20 mouse cellular contexts compared by ENCODE assay signal in the genomic region with DNA sequence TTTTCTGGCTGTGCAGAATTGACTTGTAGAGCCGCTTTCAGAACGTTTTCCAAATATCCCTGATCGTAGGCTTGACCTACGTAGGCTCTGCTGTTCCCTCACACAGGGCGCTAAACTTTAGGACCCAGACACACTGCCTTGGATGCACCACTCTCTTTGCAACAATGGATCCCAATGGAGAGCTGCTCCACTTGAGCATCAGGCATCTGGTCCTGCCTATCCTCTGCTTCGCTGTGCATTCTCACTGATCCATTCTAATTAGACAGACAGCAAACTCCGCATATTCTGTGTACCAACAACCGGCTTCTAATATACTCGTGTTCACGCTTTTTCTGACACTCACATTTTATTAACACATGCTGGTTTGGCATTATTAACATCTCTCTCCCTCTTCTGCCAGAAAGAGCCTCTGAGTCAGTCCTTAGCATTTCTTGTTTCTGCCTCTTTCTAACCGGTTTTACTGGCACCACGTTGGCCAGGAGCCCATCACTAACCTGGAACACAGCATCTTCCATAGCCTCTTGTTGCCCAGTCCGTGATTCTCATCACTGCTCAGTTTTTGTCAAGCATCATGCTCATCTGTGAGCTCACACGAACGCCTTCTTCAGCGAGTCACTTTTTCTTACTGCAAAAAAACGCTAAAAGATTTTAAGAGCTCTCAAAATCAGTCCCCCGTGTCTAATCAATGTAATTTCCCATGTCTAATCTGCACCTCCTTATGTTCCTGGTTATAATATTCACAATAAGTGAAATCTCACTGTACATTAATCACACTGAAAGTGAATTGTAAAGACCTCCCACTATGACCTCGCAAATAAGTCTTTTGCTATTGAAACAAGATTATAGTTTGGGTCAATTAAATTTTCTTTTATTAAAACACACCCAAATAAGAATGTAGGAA. TPM values are rescaled to one million over a fixed set of nuclear protein-coding genes. Genes with fewer than 3 reads are reported as not detected.
DNase-seq lines count a peak whose midpoint lies in the region; ATAC-seq lines count a peak whose summit lies in the region.
"Had no signal": no experiment of that assay in that cellular context is flagged by ENCODE, and none has a peak within 500 bp of the region (broad histone marks: within the 10 kb centered on the region; RNA-seq: fewer than 3 reads in every experiment).

No protein-coding gene starts in this region.

- peak; percentile 45; the same call in 1 of the 2 replicates for ATAC-seq in cerebellum, adult (ENCODE audit: insufficient number of reproducible peaks, low FRiP score, low TSS enrichment)
- no peak for ATAC-seq in hindbrain, embryonic 13.5 days (ENCODE audit: low FRiP score)
- no peak for ATAC-seq in hindbrain, embryonic 11.5 days (ENCODE audit: low FRiP score)
- peak; percentile 50 for ATAC-seq in neural tube, embryonic 13.5 days (ENCODE audit: low read depth)
- peak; percentile 63; the same call in 1 of the 2 replicates for ATAC-seq in neural tube, embryonic 15.5 days (ENCODE audit: low FRiP score)
- ATAC-seq: CD4-positive, CD25-positive, alpha-beta regulatory T cell, adult 4 months; intestine, embryonic 16.5 days; lung, postnatal 0 days had no signal

- 69% methylated on average over 19 of the region's 19 CpGs for WGBS in hindbrain, embryonic 13.5 days
- WGBS in hindbrain, embryonic 11.5 days = 82% methylated on average over 19 of the region's 19 CpGs
- 65% methylated on average over 19 of the region's 19 CpGs for WGBS in neural tube, embryonic 13.5 days
- 52% methylated on average over 19 of the region's 19 CpGs for WGBS in neural tube, embryonic 15.5 days

- DNase-seq in cerebellum, adult 11 months = no peak
- DNase-seq in hindbrain, embryonic 11.5 days (ENCODE audit: low spot score) = no peak
- DNase-seq in neural tube, embryonic 10.5 days (ENCODE audit: extremely low spot score, low spot score) = no peak
- no peak for DNase-seq in kidney, postnatal 4 days
- DNase-seq: heart, adult 11 months; heart, postnatal 36 days; kidney, postnatal 10 days; thymus, postnatal 4 days had no signal

- no peak overlapping the region for H3K4me3 ChIP-seq in hindbrain, embryonic 13.5 days
- no peak overlapping the region for H3K4me3 ChIP-seq in hindbrain, embryonic 11.5 days (ENCODE audit: low read depth, low read length)
- H3K4me3 ChIP-seq in neural tube, embryonic 13.5 days = no peak overlapping the region
- no peak overlapping the region for H3K4me3 ChIP-seq in neural tube, embryonic 15.5 days (replicated peaks)
- H3K4me3 ChIP-seq: heart, embryonic 13.5 days; limb, embryonic 13.5 days; liver, embryonic 15.5 days had no signal

- no peak overlapping the region for H3K9ac ChIP-seq in hindbrain, embryonic 13.5 days
- no peak overlapping the region for H3K9ac ChIP-seq in hindbrain, embryonic 11.5 days (ENCODE audit: low read depth, low read length)
- H3K9ac ChIP-seq in neural tube, embryonic 13.5 days = no peak overlapping the region
- H3K9ac ChIP-seq in neural tube, embryonic 15.5 days (replicated peaks) = no peak overlapping the region
- H3K9ac ChIP-seq: heart, embryonic 13.5 days; limb, embryonic 13.5 days; liver, embryonic 15.5 days had no signal

- H3K36me3 ChIP-seq in hindbrain, embryonic 13.5 days = no peaks in the 10 kb centered on the region
- no peaks in the 10 kb centered on the region for H3K36me3 ChIP-seq in hindbrain, embryonic 11.5 days (ENCODE audit: control insufficient read depth, insufficient read depth, low read length)
- no peaks in the 10 kb centered on the region for H3K36me3 ChIP-seq in neural tube, embryonic 13.5 days
- H3K36me3 ChIP-seq in neural tube, embryonic 15.5 days = no peaks in the 10 kb centered on the region
- H3K36me3 ChIP-seq: G1E; heart, embryonic 13.5 days; limb, embryonic 13.5 days; liver, embryonic 15.5 days had no signal

- no peaks in the 10 kb centered on the region for H3K27me3 ChIP-seq in hindbrain, embryonic 13.5 days
- H3K27me3 ChIP-seq in hindbrain, embryonic 11.5 days (ENCODE audit: control insufficient read depth, insufficient read depth, low read length) = no peaks in the 10 kb centered on the region
- H3K27me3 ChIP-seq in neural tube, embryonic 13.5 days = 0 out of 2 replicates have a peak, but pooled peaks cover 4% of the 10 kb centered on the region
- H3K27me3 ChIP-seq in neural tube, embryonic 15.5 days (replicated peaks) = no peaks in the 10 kb centered on the region
- H3K27me3 ChIP-seq: heart, embryonic 13.5 days; liver, embryonic 15.5 days had no signal

- peak overlapping the region; percentile 64 for H3K27ac ChIP-seq in hindbrain, embryonic 13.5 days
- no peak overlapping the region for H3K27ac ChIP-seq in hindbrain, embryonic 11.5 days (ENCODE audit: low read depth, low read length)
- peak overlapping the region; percentile 59; the same call in 1 of the 2 replicates for H3K27ac ChIP-seq in neural tube, embryonic 13.5 days (replicated peaks)
- no peak overlapping the region for H3K27ac ChIP-seq in neural tube, embryonic 15.5 days (replicated peaks)
- H3K27ac ChIP-seq: heart, embryonic 13.5 days; limb, embryonic 13.5 days; liver, embryonic 15.5 days had no signal

- peak overlapping the region; percentile 19; the same call in 1 of the 2 replicates for H3K4me2 ChIP-seq in hindbrain, embryonic 13.5 days
- no peak overlapping the region for H3K4me2 ChIP-seq in hindbrain, embryonic 11.5 days (replicated peaks; ENCODE audit: low read depth, low read length)
- H3K4me2 ChIP-seq in neural tube, embryonic 13.5 days = peak overlapping the region; percentile 22
- H3K4me2 ChIP-seq in neural tube, embryonic 15.5 days = peak overlapping the region; percentile 43
- H3K4me2 ChIP-seq: heart, embryonic 13.5 days; limb, embryonic 13.5 days; liver, embryonic 15.5 days had no signal

- H3K9me3 ChIP-seq in hindbrain, embryonic 13.5 days = no peaks in the 10 kb centered on the region
- H3K9me3 ChIP-seq in hindbrain, embryonic 11.5 days (ENCODE audit: control insufficient read depth, low read length) = no peaks in the 10 kb centered on the region
- no peaks in the 10 kb centered on the region for H3K9me3 ChIP-seq in neural tube, embryonic 13.5 days
- H3K9me3 ChIP-seq in neural tube, embryonic 15.5 days (replicated peaks) = no peaks in the 10 kb centered on the region
- H3K9me3 ChIP-seq: G1E; heart, embryonic 13.5 days; limb, embryonic 13.5 days; liver, embryonic 15.5 days had no signal

- peaks cover 7% of the 10 kb centered on the region; the same call in 1 of the 2 replicates for H3K4me1 ChIP-seq in hindbrain, embryonic 13.5 days (replicated peaks)
- no peaks in the 10 kb centered on the region for H3K4me1 ChIP-seq in hindbrain, embryonic 11.5 days (replicated peaks; ENCODE audit: control insufficient read depth, insufficient read depth, low read length)
- H3K4me1 ChIP-seq in neural tube, embryonic 13.5 days (replicated peaks) = peaks cover 13% of the 10 kb centered on the region; the same call in 1 of the 2 replicates
- peaks cover 12% of the 10 kb centered on the region; the same call in 1 of the 2 replicates for H3K4me1 ChIP-seq in neural tube, embryonic 15.5 days
- H3K4me1 ChIP-seq: heart, embryonic 13.5 days; liver, embryonic 15.5 days had no signal

RNA-seq across cellular contexts. Expression of a gene that starts 1.8 kb away (rescaled TPM):
- 1.0 and 2.3 TPM in 2 replicates for polyA plus RNA-seq in hindbrain, embryonic 13.5 days (2015; fragmentation: Nextera tagmentation; extraction: Ambion mirVana)
- polyA plus RNA-seq in hindbrain, embryonic 11.5 days (2014; fragmentation: Nextera tagmentation; extraction: Ambion mirVana) = 0.66 and 0.84 TPM in 2 replicates
- 0.33 and 0.36 TPM in 2 replicates for polyA plus RNA-seq in neural tube, embryonic 13.5 days (2015; fragmentation: Nextera tagmentation; extraction: Ambion mirVana)
- 0.86 and 1.3 TPM in 2 replicates for polyA plus RNA-seq in neural tube, embryonic 15.5 days (2015; fragmentation: Nextera tagmentation; extraction: Ambion mirVana)
- polyA plus RNA-seq: CD4-positive, CD25-positive, alpha-beta regulatory T cell, adult 4 months; embryonic facial prominence, embryonic 11.5 days; G1E; heart, embryonic 13.5 days; intestine, embryonic 16.5 days; liver, embryonic 15.5 days had no signal

Comparison
In these comparisons a context has a peak if more than half of its experiments do, and no peak if none do; other contexts are left out.
1. H3K27ac ChIP-seq: peak in hindbrain, embryonic 13.5 days (single experiment) and neural tube, embryonic 13.5 days (single experiment); none in hindbrain, embryonic 11.5 days (single experiment) and neural tube, embryonic 15.5 days (single experiment).
2. ATAC-seq: peak in cerebellum, adult (single experiment), neural tube, embryonic 13.5 days (single experiment) and neural tube, embryonic 15.5 days (single experiment); none in hindbrain, embryonic 13.5 days (single experiment) and hindbrain, embryonic 11.5 days (single experiment).